Mouse (Mus musculus): ENCODE measurements around the gene Mc1r. TPM values are rescaled to one million over a fixed set of nuclear protein-coding genes. Genes with fewer than 3 reads are reported as not detected.
"Not testable (repeated sequence)": the region's sequence is repeated elsewhere in the genome, so short reads cannot be mapped to it uniquely, and the experiment has no call there.

Mc1r gene
- total RNA-seq, 2 experiments from 2014 or later, result 0.09 TPM; not detected in 1

DNA sequence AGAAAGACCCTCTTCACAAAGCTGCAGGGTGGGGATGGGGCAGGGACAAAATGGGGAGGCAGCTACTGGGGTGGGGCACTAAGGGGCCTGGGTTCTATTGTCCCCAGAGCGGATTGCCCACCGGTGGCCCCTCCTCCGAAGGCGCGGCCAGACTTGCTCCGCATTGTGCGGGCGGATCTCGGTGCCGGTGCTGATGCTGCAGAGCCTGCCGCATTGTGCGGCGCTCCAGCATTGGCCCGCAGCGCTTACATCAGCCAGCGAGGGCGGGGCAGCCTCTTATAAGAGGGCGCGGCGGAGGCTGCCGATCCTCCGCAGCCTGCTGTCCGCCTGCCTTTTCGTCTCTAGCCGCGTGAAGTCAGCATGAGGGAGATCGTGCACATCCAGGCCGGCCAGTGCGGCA is 4.3 kb downstream of the Mc1r start, which contains the start of gene Tubb3:
Gene Tubb3, plus strand, starts transcription at position 179 of the 400 bp plus-strand sequence.
- peak; percentile 78 to 90 for DNase-seq (ENCODE audit: low spot score in 2 of 2)

DNA sequence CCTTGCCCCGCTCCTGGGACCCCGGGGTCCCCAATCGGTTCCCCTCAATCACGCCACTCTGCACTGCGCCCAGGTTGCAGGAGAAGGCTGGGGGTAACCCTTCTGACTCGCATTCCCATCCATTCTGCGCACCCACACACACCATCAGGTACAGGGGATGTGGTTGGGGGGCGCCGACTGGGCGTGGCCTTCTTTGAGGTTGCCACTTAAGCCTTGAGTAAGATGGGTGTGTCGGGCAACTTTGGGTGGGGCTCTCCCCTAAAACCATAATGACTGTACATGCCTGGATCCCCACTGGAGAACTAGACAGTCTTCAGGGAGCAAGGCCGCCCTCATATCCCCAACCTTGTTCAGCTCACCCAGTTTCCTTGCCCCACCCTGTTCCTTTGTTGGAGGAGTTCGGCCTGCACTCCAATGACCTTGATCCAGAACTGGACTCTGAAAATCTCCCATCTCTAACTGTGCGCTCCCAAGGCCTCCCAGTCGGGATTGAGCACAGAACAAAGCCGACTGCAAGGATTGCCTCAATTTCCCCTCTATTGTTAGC is 4.9 kb downstream of the Mc1r start:
- peak in 1 of 2 experiments; percentile 50 for DNase-seq (ENCODE audit: low spot score in 2 of 2)

DNA sequence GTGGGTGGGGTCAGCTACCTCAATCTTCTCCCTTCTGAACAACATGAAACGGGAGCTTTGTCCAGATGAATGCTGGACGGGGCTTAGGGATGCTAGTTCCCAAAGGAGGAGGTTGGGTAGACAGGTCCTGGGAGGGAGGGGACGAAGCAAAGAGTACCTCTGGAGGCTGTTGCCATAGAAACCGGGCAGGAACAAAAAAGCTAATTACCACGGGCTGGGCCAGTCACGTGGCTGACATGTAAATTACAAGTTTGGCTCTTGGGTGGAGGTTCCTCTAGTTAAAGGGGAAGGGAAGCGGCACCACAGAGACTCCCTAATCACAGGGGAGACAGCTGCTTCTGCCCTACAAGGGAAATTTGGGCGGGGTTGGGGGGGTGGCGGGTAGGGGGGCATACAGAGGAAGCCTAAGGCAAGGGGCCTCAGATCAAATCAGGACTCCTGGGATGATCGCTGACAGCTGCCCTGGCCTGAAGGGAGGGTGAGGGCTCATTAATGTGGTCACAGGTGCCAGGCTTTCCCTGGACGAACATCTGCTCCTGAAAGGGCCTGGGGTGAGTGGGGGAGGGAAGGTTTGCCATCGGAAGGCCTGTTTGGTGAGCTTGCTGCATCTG is 5.8 kb downstream of the Mc1r start:
- DNase-seq (ENCODE audit: low spot score in 2 of 2), result peak; percentile 58 to 67

DNA sequence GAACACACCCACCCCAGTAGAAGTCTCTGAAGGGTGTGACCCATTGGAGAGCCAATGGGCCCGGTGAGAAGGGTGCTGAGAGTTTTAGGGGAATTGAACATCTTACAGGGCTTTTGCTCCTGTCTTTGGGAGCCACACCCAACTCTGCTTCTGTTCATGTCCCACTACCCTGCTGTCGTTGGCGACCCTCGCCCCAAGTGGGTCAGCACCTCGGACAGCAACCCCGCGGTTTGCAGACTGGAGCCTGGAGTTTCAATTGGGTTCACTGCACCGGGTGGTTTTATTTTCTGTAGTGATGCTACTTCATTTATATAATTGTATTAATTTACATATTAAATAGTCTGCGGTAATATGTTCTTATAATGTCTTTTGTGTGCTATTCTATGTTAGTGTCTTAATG is 7.3 kb downstream of the Mc1r start:
- no peak for DNase-seq (ENCODE audit: low spot score in 2 of 2)

DNA sequence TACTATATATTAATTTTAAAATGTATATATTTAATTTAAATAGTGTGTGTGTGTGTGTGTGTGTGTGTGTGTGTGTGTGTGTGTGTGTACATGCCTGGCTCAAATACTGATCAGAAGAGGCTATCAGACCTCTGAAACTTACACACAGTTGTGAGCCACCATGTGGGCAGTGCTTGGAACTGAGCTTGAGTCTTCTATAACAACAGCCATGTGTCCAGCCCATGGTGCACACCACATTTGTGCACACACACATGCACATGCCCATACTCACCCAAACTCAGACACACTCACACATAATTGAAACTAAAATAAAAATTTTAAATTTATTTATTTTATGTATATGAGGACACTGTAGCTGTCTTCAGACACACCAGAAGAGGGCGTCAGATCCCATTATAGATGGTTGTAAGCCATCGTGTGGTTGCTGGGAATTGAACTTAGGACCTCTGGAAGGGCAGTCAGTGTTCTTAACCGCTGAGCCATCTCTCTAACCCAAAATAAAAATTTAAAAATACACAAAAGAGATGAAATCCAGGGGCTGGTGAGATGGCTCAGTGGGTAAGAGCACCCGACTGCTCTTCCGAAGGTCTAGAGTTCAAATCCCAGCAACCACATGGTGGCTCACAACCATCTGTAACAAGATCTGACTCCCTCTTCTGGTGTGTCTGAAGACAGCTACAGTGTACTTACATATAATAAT is 8.2 kb downstream of the Mc1r start:
- DNase-seq (ENCODE audit: low spot score in 2 of 2), result not testable (repeated sequence)

DNA sequence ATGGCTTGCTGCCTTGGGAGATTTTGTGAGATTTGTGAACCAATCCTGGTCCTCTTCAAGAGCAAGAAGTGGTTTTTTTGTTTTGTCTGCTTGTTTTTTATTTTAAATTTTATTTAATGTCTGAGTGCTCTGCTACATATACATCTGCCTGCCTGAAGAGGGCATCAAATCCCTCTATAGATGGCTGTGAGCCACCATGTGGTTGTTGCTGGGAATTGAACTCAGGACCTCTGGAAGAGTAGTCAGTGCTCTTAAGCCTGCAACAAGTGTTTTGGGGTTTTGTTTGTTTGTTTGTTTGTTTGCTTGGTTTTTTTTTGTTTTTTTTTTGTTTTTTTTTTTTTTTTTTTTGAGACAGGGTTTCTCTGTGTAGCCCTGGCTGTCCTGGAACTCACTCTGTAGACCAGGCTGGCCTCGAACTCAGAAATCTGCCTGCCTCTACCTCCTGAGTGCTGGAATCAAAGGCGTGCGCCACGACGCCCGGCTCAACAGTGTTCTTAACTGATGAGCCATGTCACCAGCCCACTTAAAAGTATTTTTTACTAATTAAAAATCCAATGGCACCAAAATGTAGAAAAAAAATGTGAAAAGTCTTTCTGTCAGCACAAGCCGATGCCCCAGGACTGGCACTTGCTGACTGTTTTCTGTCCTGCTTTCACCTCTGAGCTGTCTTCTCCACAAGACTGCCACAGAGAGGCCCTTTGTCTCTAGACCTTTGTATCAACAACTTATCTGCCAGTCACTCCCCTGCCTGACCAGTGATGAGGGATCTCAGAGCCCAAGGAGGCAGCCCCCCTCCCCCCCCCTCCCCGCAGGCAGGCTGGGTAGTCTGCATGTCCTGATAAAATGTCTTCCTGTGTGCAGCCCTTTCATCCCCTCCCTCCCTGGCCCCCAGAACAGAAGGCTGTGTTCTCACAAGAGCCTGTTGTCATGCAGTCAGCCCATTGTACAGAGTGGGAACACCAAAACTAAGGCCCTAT is 9.3 kb downstream of the Mc1r start:
- no peak for DNase-seq (ENCODE audit: low spot score in 2 of 2)

DNA sequence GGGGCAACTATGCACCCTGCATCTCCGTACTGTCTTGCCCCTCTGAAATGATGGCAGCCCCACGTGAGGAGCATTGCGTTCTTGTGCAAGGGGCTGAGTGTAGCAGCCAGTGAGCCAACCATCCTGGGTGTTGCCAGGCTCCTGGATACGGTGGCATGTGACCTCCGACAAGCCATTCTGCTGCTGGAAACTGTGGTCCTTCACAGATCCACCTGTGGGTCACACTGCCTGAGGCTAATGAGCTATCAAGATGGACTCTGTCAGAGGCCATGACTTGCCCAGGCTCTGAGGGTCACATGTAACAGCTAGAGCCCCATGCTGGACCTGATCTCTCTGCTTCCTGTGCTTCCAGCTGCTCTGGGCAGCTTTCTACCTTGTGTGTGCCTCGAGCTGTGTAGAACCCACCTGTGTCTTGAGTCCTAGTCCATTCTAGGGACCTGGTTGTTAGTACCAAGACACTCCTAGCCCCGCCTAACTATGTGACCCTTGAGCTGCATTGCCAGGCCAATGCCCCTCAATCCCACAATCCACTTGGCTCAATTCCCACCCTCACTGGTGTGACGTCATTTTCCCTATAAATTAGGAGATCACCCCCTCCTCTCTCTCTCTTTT is 10.1 kb downstream of the Mc1r start:
- DNase-seq (ENCODE audit: low spot score in 2 of 2), result no peak

DNA sequence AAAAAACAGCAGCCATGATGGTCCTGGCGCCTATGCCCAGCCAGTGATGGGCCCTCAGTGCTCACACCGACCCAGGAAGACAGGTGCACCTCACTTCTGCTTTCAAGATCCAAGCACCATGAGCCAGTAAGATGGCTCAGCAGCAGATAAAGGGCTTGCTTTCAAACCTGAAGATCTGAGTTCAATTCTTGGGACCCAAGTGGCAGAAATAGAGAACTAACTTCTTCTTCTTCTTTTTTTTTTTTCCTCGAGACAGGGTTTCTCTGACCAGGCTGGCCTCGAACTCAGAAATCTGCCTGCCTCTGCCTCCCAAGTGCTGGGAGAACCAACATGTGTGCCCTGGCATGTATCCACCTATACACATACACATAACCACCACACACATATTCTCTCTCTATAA is 12.8 kb downstream of the Mc1r start:
- no peak for DNase-seq (ENCODE audit: low spot score in 2 of 2)

DNA sequence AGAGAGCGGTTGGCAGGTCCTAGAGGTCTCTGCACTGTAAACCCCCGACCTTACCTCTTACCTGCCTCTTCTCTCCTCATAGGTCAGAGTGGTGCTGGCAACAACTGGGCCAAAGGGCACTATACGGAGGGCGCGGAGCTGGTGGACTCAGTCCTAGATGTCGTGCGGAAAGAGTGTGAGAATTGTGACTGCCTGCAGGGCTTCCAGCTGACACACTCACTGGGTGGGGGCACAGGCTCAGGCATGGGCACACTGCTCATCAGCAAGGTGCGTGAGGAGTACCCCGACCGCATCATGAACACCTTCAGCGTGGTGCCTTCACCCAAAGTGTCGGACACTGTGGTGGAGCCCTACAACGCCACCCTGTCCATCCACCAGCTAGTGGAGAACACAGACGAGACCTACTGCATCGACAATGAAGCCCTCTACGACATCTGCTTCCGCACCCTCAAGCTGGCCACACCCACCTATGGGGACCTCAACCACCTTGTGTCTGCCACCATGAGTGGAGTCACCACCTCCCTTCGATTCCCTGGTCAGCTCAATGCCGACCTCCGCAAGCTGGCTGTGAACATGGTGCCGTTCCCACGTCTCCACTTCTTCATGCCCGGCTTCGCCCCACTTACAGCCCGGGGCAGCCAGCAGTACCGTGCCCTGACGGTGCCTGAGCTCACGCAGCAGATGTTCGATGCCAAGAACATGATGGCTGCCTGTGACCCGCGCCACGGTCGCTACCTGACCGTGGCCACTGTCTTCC is 13.8 kb downstream of the Mc1r start:
- no peak for DNase-seq (ENCODE audit: low spot score in 2 of 2)

DNA sequence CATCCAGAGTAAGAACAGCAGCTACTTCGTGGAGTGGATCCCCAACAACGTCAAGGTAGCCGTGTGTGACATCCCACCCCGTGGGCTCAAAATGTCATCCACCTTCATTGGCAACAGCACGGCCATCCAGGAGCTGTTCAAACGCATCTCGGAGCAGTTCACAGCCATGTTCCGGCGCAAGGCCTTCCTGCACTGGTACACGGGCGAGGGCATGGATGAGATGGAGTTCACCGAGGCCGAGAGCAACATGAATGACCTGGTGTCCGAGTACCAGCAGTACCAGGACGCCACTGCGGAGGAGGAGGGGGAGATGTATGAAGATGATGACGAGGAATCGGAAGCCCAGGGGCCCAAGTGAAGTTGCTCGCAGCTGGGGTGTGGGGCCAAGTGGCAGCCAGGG is 14.4 kb downstream of the Mc1r start:
- DNase-seq (ENCODE audit: low spot score in 2 of 2), result no peak

DNA sequence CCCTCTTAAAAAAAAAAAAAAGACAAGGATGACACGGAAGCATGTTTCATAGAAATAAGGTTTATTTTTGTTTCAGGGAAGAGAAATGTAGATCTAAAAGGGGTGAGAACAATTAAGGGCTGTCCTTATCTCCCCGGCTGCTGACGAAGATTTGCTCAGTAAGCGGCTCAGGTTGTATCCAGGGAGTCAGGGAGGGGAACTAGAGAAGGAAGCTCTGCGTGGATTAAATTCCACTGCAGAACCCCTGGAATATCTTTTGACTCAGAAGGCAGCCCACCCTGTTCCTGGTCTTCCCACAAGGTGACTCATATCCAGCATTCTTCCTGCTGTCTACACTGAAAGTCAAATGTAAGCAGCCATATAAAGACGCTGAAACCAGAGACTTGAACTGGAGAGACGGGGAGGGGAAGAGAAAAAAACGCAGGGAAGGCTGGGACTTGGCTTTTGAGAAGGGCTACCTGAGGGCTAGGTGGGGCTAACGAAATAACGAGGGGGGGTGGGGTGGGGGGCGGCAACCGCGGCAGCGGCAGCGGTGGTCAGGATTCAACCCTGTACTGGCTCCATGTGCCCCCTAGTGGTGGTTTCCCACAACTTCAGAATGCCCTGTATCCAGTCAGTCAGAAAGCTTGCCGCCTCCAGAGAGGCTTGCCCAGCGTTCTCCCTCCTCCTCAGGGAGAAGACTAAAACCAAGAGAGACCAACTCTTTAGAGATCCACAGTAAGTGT is 15.3 kb downstream of the Mc1r start:
- DNase-seq (ENCODE audit: low spot score in 2 of 2), result peak; percentile 77 to 81

DNA sequence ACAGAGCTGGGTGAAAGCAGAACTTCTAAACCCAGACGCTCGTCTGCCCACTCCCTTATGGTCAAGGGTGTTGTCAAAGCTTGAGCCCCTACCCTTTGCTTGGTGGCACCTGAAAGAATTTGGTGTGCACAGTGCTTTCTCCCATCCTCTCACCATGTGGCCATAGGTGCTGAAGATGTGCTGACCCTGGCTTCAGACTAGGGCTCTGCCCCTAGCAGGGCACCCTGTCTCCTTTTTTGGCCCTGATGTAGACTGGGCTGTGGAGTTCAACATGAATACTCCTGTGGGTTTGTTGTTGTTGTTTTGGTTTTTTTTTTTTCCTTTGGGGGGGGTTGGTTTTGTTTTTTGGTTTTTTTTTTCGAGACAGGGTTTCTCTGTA is 15.9 kb downstream of the Mc1r start:
- no peak for DNase-seq (ENCODE audit: low spot score in 2 of 2)

DNA sequence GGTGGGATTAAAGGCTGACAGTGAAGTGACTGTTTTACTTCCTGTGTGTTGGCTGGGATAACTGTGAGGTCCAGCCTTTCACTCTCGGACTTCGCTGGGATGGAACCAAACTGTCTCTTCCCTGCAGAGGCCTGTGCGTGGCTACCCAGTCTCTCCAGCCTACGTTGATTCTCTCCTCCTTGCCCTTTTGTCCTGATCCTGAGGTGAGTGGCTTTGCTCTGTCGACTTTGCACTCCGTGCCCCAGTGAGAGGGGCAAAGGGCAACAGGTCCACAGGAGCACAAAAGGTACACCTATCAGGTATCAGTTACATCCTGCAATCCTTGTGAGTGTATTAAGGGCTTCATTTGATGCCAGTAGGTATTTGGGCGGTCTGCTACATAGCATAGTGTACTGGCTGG is 16.5 kb downstream of the Mc1r start, which contains the start of gene Def8:
Gene Def8, plus strand, starts transcription at position 87 of the 400 bp plus-strand sequence.
- DNase-seq (ENCODE audit: low spot score in 2 of 2), result no peak

DNA sequence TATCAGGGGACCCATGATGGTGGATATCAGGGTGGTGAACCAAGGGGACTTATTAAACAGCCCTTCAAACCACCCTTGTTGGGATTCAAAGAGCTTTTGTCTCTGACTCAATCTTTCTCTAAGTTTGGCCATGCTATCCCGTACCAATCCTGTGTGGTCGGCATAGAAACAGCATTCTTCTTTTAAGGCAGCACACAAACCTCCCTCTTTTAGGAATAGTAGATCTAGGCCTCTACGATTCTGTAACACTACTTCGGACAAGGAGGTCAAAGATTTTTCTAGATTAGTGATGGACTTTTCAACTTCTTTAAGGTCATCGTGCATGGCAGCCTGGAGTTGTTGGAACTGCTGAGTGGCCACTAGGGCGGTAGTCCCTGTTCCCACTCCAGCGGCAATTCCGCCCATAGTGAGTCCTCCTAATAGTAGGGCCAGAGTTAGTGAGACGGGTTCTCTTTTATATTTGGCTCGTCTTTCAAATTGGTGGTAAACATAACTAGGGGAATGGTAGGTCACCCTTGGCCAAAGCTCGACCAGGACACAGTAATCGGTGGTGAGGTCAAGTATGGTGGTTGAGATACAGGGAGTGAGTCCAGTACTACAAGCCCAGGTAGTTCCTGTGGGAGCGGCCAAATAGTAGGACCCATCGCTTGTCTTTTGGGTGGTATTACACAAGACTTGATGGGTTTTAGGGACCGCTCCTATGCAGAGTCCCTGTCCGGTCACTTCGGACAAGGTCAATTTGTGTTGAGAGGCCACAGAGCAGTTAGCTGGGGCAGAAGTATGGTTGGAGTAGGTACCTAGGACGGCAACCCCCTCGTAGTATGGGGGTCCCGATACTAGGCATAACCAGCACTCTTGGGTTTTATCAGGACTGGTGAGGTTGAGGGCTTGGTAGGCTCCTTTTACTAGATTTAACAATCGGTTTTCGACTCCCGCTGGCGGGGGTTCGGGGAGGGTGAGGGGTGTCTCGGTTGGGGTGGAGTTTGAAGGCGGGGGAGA is 19.9 kb downstream of the Mc1r start:
- no peak for DNase-seq (ENCODE audit: low spot score in 2 of 2)

DNA sequence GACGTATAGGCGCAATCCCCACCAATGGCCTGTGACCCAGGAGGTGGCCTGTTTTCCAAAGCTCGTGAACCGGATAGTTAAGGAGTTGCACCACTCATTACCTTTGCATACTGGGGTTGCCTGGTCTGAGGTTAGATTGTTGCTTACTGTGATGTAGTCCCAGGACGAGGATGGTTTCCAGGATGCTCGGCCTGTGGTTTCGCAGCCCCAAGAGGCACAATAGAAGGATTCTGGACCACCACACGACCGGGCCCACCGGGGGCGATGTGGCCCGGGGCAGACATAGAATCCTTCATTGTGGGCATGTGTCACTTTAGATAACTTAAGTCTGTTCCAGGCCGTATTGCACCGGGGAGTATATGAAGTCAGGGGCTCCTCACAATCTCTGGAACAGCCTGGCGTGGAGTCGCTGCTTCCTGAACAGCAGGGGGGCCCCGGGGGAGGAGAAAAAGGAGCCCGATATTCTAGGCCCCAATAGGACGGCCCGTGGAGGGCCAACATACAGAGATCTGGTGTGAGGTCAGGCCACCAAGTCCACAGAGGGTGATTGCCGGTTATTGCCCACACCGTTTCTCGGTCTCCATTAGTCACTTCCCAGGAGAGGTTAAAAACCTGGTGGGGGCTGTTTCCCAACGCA is 20.9 kb downstream of the Mc1r start:
- no peak for DNase-seq (ENCODE audit: low spot score in 2 of 2)

DNA sequence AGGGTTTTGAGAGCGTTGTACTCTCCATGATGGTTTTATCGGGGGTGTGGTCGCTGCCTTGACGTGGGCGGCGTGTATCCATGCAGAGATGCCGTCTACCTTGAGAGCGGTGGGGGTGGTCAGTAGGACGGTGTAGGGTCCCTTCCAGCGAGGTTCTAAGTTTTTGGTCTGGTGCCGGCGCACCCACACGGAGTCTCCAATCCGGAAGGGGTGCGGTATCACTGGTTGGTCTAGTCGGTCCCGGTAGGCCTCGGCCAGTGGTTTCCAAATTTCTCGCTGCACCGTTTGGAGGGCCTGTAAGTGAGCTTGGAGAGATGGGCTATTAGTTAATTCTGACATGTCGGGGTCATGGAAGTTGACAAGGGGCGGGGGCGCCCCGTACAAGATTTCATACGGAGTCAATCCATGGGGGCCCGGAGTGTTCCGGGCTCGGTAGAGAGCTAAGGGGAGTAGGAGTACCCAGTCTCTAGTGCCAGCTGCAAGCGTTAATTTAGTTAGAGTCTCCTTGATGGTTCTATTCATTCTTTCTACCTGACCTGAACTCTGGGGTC is 21.5 kb downstream of the Mc1r start:
- no peak for DNase-seq (ENCODE audit: low spot score in 2 of 2)

DNA sequence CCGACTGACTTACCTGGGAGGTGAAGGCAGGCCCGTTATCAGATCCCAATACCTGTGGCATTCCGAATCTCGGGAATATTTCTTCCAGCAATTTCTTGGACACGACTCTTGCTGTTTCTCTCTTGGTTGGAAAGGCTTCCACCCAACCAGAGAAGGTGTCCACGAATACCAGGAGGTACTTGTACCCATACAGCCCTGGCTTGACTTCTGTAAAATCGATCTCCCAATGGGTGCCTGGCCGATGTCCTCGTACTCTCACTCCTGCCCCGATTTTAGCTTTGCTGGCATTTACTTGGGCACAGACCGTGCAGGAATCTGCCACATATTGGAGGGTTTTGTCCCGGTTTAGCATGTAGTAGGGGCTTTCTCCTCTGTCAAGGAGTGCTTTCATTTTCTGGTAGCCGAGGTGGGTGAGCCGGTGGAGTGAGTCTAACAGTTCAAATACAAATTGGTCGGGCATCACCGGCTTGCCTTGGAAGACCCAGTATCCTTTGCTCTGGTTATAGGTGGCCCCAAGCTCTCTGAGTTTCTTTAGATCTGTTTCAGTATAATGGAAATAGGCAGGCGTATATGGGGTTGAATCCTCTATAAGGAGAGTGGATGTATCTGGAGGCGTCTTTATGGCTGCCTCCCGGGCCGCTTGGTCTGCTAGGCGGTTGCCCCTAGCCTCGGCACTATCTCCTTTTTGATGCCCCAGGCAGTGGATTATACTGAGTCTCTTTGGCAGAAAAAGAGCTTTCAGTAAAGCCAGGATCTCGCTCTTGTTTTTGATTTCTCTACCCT is 22.2 kb downstream of the Mc1r start:
- DNase-seq (ENCODE audit: low spot score in 2 of 2), result no peak
